Mouse (Mus musculus) forebrain, postnatal 0 days (tissue): Measurements from ENCODE around the gene Zfp933. TPM values are rescaled to one million over a fixed set of nuclear protein-coding genes. Genes with fewer than 3 reads are reported as not detected.
"Not testable (repeated sequence)": the region's sequence is repeated elsewhere in the genome, so short reads cannot be mapped to it uniquely, and the experiment has no call there.

ENCODE experiments used
- ATAC-seq: fragments of 200-750 bp; cut with Nextera tagmentation; 2 replicates; pipeline ENCODE4 v1.8.0; 2017; ENCODE audit warnings: mild to moderate bottlenecking, moderate library complexity
- DNase-seq: peaks from one replicate; pipeline ENCODE4 v3.0.0-alpha.2; 2015
- H3K27ac ChIP-seq: fragments of 300-500 bp; sonication (generic); 2 replicates; pipeline ENCODE4 v1.5.1; 2014; ENCODE audit warnings: low read depth, mild to moderate bottlenecking, antibody characterized with exemption, low read length, moderate library complexity, mixed read lengths
- H3K27me3 ChIP-seq: fragments of 300-500 bp; sonication (generic); 2 replicates; pipeline ENCODE4 v1.6.1; 2014; ENCODE audit warnings: mild to moderate bottlenecking, low read length, mixed read lengths; ENCODE audit not compliant: insufficient read depth
- H3K36me3 ChIP-seq: fragments of 300-500 bp; sonication (generic); 2 replicates; pipeline ENCODE4 v1.6.1; 2014; ENCODE audit warnings: mild to moderate bottlenecking, moderate library complexity; ENCODE audit not compliant: insufficient read depth
- H3K4me1 ChIP-seq: fragments of 300-500 bp; sonication (generic); 2 replicates; pipeline ENCODE4 v1.6.1; 2014; ENCODE audit warnings: antibody characterized with exemption; ENCODE audit not compliant: insufficient read depth
- H3K4me2 ChIP-seq: fragments of 300-500 bp; sonication (generic); 2 replicates; pipeline ENCODE4 v1.6.1; 2014; ENCODE audit warnings: low read depth, mild to moderate bottlenecking, moderate library complexity
- H3K4me3 ChIP-seq: fragments of 300-500 bp; sonication (generic); 2 replicates; pipeline ENCODE4 v1.5.1; 2014; ENCODE audit warnings: low read depth, low read length, mixed read lengths
- H3K9ac ChIP-seq: fragments of 300-500 bp; sonication (generic); 2 replicates; pipeline ENCODE4 v1.6.1; 2014; ENCODE audit warnings: mild to moderate bottlenecking
- H3K9me3 ChIP-seq: fragments of 300-500 bp; sonication (generic); 2 replicates; pipeline ENCODE4 v1.6.1; 2016; ENCODE audit warnings: low read length
- CTCF ChIP-seq: sonication (generic); IDR thresholded peaks from 2 replicates; pipeline ENCODE4 v1.5.1; 2016; ENCODE audit warnings: antibody characterized with exemption, control low read depth, low read depth
- WGBS: fragments of 180-500 bp; shearing (Covaris S2); extraction: QIAGEN DNeasy Blood & Tissue Kit; methylation state at CpG from one replicate; pipeline ENCODE4 v1.1.7; 2014; 5-methylcytosine and 5-hydroxymethylcytosine counted together
- polyA plus RNA-seq: library from polyadenylated mRNA; unstranded; fragments of >200 nt; fragmentation: Nextera tagmentation; extraction: Ambion mirVana; gene quantifications from 2 replicates; pipeline ENCODE4 v1.2.1, GENCODE M21; 2015
- total RNA-seq: library from RNA; depleted of rRNA; stranded (reverse); fragments of >200 nt; gene quantifications from 2 replicates; pipeline ENCODE4 v1.2.3, GENCODE M21; 2014

Zfp933 gene
- total and polyA plus RNA-seq, 2 experiments from 2014 or later = 4.6 to 16.5 TPM

GRCm38 (mm10) chr4:147814592-147815167 lies 33.5 kb downstream of the Zfp933 start:
- H3K4me2 ChIP-seq = no peak overlapping the region
- no peak for ATAC-seq
- H3K27me3 ChIP-seq = no peaks in the 10 kb centered on the region
- no peak overlapping the region for H3K4me3 ChIP-seq
- no peak overlapping the region for H3K9ac ChIP-seq
- TF ChIP-seq CTCF = peak; percentile 40
- no peaks in the 10 kb centered on the region for H3K4me1 ChIP-seq
- WGBS = 82% methylated on average over 2 of the region's 2 CpGs
- no peak for DNase-seq
- H3K9me3 ChIP-seq = peaks cover 3% of the 10 kb centered on the region; the same call in 1 of the 2 replicates
- no peak overlapping the region for H3K27ac ChIP-seq
- H3K36me3 ChIP-seq = no peaks in the 10 kb centered on the region

GRCm38 (mm10) chr4:147813249-147813765 lies 34.9 kb downstream of the Zfp933 start:
- H3K4me1 ChIP-seq = no peaks in the 10 kb centered on the region
- no peaks in the 10 kb centered on the region for H3K36me3 ChIP-seq
- peaks cover 3% of the 10 kb centered on the region; the same call in 1 of the 2 replicates for H3K9me3 ChIP-seq
- H3K27ac ChIP-seq = no peak overlapping the region
- no peak for ATAC-seq
- no peak overlapping the region for H3K9ac ChIP-seq
- 41% methylated on average over 5 of the region's 5 CpGs for WGBS
- DNase-seq = no peak
- no peaks in the 10 kb centered on the region for H3K27me3 ChIP-seq
- TF ChIP-seq CTCF = no peak
- no peak overlapping the region for H3K4me2 ChIP-seq
- no peak overlapping the region for H3K4me3 ChIP-seq

- not testable (repeated sequence) for H3K27me3 ChIP-seq, H3K4me1 ChIP-seq, H3K9ac ChIP-seq, H3K36me3 ChIP-seq, H3K9me3 ChIP-seq, ATAC-seq, DNase-seq, H3K27ac ChIP-seq
- H3K4me3 ChIP-seq = peak overlapping the region; percentile 36
- H3K4me2 ChIP-seq = peak overlapping the region; percentile 63
- WGBS = 49% methylated on average over 2 of the region's 2 CpGs
These were observed 38.2 kb downstream of the Zfp933 start for GRCm38 (mm10) chr4:147809966-147810304.

- Histone ChIP-seq H3K9ac (peak within 1 kb of the TSS; percentile 40), H3K4me2 (peak within 1 kb of the TSS; percentile 63), H3K4me3 (peak within 1 kb of the TSS; percentile 36)
- H3K4me1 ChIP-seq, H3K27ac ChIP-seq, H3K36me3 ChIP-seq, H3K27me3 ChIP-seq, H3K9me3 ChIP-seq: not testable (repeated sequence)
- 15% methylated on average over 15 of the region's 15 CpGs for WGBS
- DNase-seq (peak; percentile 34), ATAC-seq (peak; percentile 45)
These were observed 38.7 kb downstream of the Zfp933 start, which contains the start of gene Zfp984 for GRCm38 (mm10) chr4:147809292-147809965. Gene Zfp984, minus strand, starts transcription at chr4:147809788.

- not testable (repeated sequence) for H3K27me3 ChIP-seq, ATAC-seq, H3K4me3 ChIP-seq, H3K9ac ChIP-seq, H3K27ac ChIP-seq, H3K9me3 ChIP-seq, DNase-seq, H3K4me1 ChIP-seq, H3K36me3 ChIP-seq
- H3K4me2 ChIP-seq = peak overlapping the region; percentile 63; the same call in 1 of the 2 replicates
- WGBS = 78% methylated on average over 4 of the region's 4 CpGs
These were observed 39.7 kb downstream of the Zfp933 start for GRCm38 (mm10) chr4:147808483-147808882.

GRCm38 (mm10) chr4:147795308-147795707 lies 52.9 kb downstream of the Zfp933 start:
- WGBS = 94% methylated on average over 1 of the region's 1 CpGs
- not testable (repeated sequence) for DNase-seq, H3K36me3 ChIP-seq, H3K9ac ChIP-seq, H3K27ac ChIP-seq, H3K27me3 ChIP-seq, H3K4me3 ChIP-seq, H3K4me2 ChIP-seq, H3K4me1 ChIP-seq, ATAC-seq
- peaks cover 11% of the 10 kb centered on the region; the same call in 1 of the 2 replicates for H3K9me3 ChIP-seq

- peaks cover 11% of the 10 kb centered on the region; the same call in 1 of the 2 replicates for H3K9me3 ChIP-seq
- H3K4me3 ChIP-seq, H3K9ac ChIP-seq, DNase-seq, ATAC-seq, H3K27me3 ChIP-seq, H3K4me2 ChIP-seq, H3K27ac ChIP-seq, H3K36me3 ChIP-seq, H3K4me1 ChIP-seq: not testable (repeated sequence)
- 94% methylated on average over 1 of the region's 3 CpGs for whole genome bisulfite sequencing
These were observed 54.0 kb downstream of the Zfp933 start for GRCm38 (mm10) chr4:147794026-147794665.

GRCm38 (mm10) chr4:147793390-147793916 lies 54.7 kb downstream of the Zfp933 start:
- H3K4me3 ChIP-seq, ATAC-seq, DNase-seq, H3K4me2 ChIP-seq, H3K4me1 ChIP-seq, H3K36me3 ChIP-seq, H3K27ac ChIP-seq, H3K27me3 ChIP-seq, H3K9ac ChIP-seq: not testable (repeated sequence)
- 63% methylated on average over 2 of the region's 2 CpGs for WGBS
- peaks cover 11% of the 10 kb centered on the region; the same call in 1 of the 2 replicates for H3K9me3 ChIP-seq

- ATAC-seq, DNase-seq, H3K4me3 ChIP-seq: not testable (repeated sequence)
These were observed 56.4 kb downstream of the Zfp933 start for GRCm38 (mm10) chr4:147791729-147792128.

More at GRCm38 (mm10) chr4:147791729-147792128, 56.4 kb downstream of the Zfp933 start:
- not testable (repeated sequence) for H3K4me1 ChIP-seq, H3K9ac ChIP-seq, H3K36me3 ChIP-seq, H3K27me3 ChIP-seq, H3K4me2 ChIP-seq, H3K27ac ChIP-seq
- peaks cover 14% of the 10 kb centered on the region; the same call in 1 of the 2 replicates for H3K9me3 ChIP-seq
